In genomic region chr1:135768400-135768799, GRCm38 (mm10) we compare ENCODE assay signal across 17 mouse cellular contexts. TPM values are rescaled to one million over a fixed set of nuclear protein-coding genes. Genes with fewer than 3 reads are reported as not detected.
A peak's percentile ranks its signal among the peaks of the same experiment; 100 is the strongest.
DNase-seq lines count a peak whose midpoint lies in the region; ATAC-seq and TF ChIP-seq lines count a peak whose summit lies in the region.
"Had no signal": no experiment of that assay in that cellular context is flagged by ENCODE, and none has a peak within 500 bp of the region (broad histone marks: within the 10 kb centered on the region; RNA-seq: fewer than 3 reads in every experiment).

No protein-coding gene starts in this region.

- no peak overlapping the region for H3K27ac ChIP-seq in heart, postnatal 0 days (ENCODE audit: low read depth)
- no peak overlapping the region for H3K27ac ChIP-seq in embryonic facial prominence, embryonic 14.5 days (replicated peaks; ENCODE audit: low read depth, low read length)
- H3K27ac ChIP-seq in stomach, postnatal 0 days (replicated peaks): no peak overlapping the region
- H3K27ac ChIP-seq: hindbrain, embryonic 14.5 days; midbrain, embryonic 15.5 days had no signal

- no peak for DNase-seq in heart, postnatal 0 days (ENCODE audit: low spot score)
- no peak for DNase-seq in heart, adult 8-10 months (ENCODE audit: low spot score)
- no peak for DNase-seq in embryonic facial prominence, embryonic 14.5 days (ENCODE audit: low spot score)
- DNase-seq in stomach, postnatal 0 days (ENCODE audit: low spot score): no peak
- DNase-seq: adrenal gland, postnatal 36 days; cerebellum, adult 11 months; gastrocnemius, postnatal 10 days; kidney, postnatal 25 days; layer of hippocampus, postnatal 36 days; thymus, adult 2 months had no signal

- peak overlapping the region; percentile 72 for H3K4me3 ChIP-seq in heart, postnatal 0 days (ENCODE audit: low read depth, low read length)
- peak overlapping the region; percentile 97 for H3K4me3 ChIP-seq in megakaryocyte, embryonic 14.5 days (replicated peaks)
- H3K4me3 ChIP-seq in embryonic facial prominence, embryonic 14.5 days (ENCODE audit: low read depth, low read length): no peak overlapping the region
- H3K4me3 ChIP-seq in stomach, postnatal 0 days (ENCODE audit: low read depth, low read length): peak overlapping the region; percentile 72
- H3K4me3 ChIP-seq: midbrain, embryonic 15.5 days had no signal

- peak overlapping the region; percentile 85 for H3K4me2 ChIP-seq in heart, postnatal 0 days (ENCODE audit: low read depth, low read length)
- peak overlapping the region; percentile 73 for H3K4me2 ChIP-seq in embryonic facial prominence, embryonic 14.5 days (ENCODE audit: low read depth, low read length)
- H3K4me2 ChIP-seq in stomach, postnatal 0 days (replicated peaks; ENCODE audit: low read depth): peak overlapping the region; percentile 78

- no peak for TF ChIP-seq CTCF in heart, postnatal 0 days (IDR thresholded peaks at IDR 0.05; ENCODE audit: low read depth)
- no peak for TF ChIP-seq CTCF in stomach, postnatal 0 days (IDR thresholded peaks at IDR 0.05; ENCODE audit: low read depth)

- no peaks in the 10 kb centered on the region for H3K9me3 ChIP-seq in heart, postnatal 0 days (replicated peaks; ENCODE audit: control insufficient read depth, low read length)
- H3K9me3 ChIP-seq in megakaryocyte, embryonic 14.5 days: no peaks in the 10 kb centered on the region
- H3K9me3 ChIP-seq in embryonic facial prominence, embryonic 14.5 days (ENCODE audit: control insufficient read depth, low read length): no peaks in the 10 kb centered on the region
- H3K9me3 ChIP-seq in stomach, postnatal 0 days (ENCODE audit: control insufficient read depth, low read length): no peaks in the 10 kb centered on the region
- H3K9me3 ChIP-seq: midbrain, embryonic 15.5 days had no signal

- ATAC-seq in heart, postnatal 0 days (ENCODE audit: insufficient read depth, low read depth): no peak
- no peak for ATAC-seq in megakaryocyte, adult 5-6 weeks (ENCODE audit: poor library complexity, severe bottlenecking)
- ATAC-seq in embryonic facial prominence, embryonic 14.5 days (ENCODE audit: low read depth): no peak
- no peak for ATAC-seq in stomach, postnatal 0 days (ENCODE audit: low FRiP score, low TSS enrichment)
- ATAC-seq in cerebellum, adult (ENCODE audit: insufficient number of reproducible peaks, low FRiP score, low TSS enrichment): no peak
- ATAC-seq: forebrain, embryonic 14.5 days; midbrain, embryonic 15.5 days had no signal

- peaks cover 57% of the 10 kb centered on the region for H3K4me1 ChIP-seq in heart, postnatal 0 days (ENCODE audit: control insufficient read depth, insufficient read depth)
- peaks cover 91% of the 10 kb centered on the region for H3K4me1 ChIP-seq in megakaryocyte, embryonic 14.5 days
- peaks cover 42% of the 10 kb centered on the region for H3K4me1 ChIP-seq in embryonic facial prominence, embryonic 14.5 days (ENCODE audit: control insufficient read depth, insufficient read depth, low read length)
- H3K4me1 ChIP-seq in stomach, postnatal 0 days (replicated peaks; ENCODE audit: control insufficient read depth, insufficient read depth): peaks cover 7% of the 10 kb centered on the region

- no peak overlapping the region for H3K9ac ChIP-seq in heart, postnatal 0 days (replicated peaks; ENCODE audit: low read depth, low read length)
- no peak overlapping the region for H3K9ac ChIP-seq in embryonic facial prominence, embryonic 14.5 days (ENCODE audit: low read depth, low read length)
- H3K9ac ChIP-seq in stomach, postnatal 0 days (ENCODE audit: low read length): peak overlapping the region; percentile 18; the same call in 1 of the 2 replicates
- H3K9ac ChIP-seq: hindbrain, embryonic 14.5 days; midbrain, embryonic 15.5 days had no signal

- H3K36me3 ChIP-seq in heart, postnatal 0 days (replicated peaks; ENCODE audit: control insufficient read depth, insufficient read depth, low read length): peaks cover 17% of the 10 kb centered on the region
- peaks cover 45% of the 10 kb centered on the region for H3K36me3 ChIP-seq in megakaryocyte, embryonic 14.5 days (replicated peaks; ENCODE audit: low read length)
- peaks cover 18% of the 10 kb centered on the region for H3K36me3 ChIP-seq in embryonic facial prominence, embryonic 14.5 days (ENCODE audit: control insufficient read depth, insufficient read depth, low read length)
- peaks cover 6% of the 10 kb centered on the region; the same call in 1 of the 2 replicates for H3K36me3 ChIP-seq in stomach, postnatal 0 days (ENCODE audit: control insufficient read depth, insufficient read depth, low read length)
- H3K36me3 ChIP-seq: midbrain, embryonic 15.5 days had no signal

- WGBS in heart, postnatal 0 days: 49% methylated on average over 2 of the region's 2 CpGs
- WGBS in embryonic facial prominence, embryonic 14.5 days: 88% methylated on average over 2 of the region's 2 CpGs
- WGBS in stomach, postnatal 0 days: 78% methylated on average over 2 of the region's 2 CpGs

- H3K27me3 ChIP-seq in heart, postnatal 0 days (ENCODE audit: control insufficient read depth, insufficient read depth, low read length): no peaks in the 10 kb centered on the region
- peaks cover 18% of the 10 kb centered on the region for H3K27me3 ChIP-seq in megakaryocyte, embryonic 14.5 days (replicated peaks)
- no peaks in the 10 kb centered on the region for H3K27me3 ChIP-seq in embryonic facial prominence, embryonic 14.5 days (replicated peaks; ENCODE audit: control insufficient read depth, insufficient read depth, low read length)
- H3K27me3 ChIP-seq in stomach, postnatal 0 days (ENCODE audit: control insufficient read depth, insufficient read depth, low read length): no peaks in the 10 kb centered on the region

- TF ChIP-seq EP300 in heart, postnatal 0 days (IDR thresholded peaks at IDR 0.05; ENCODE audit: low read depth): no peak
- no peak for TF ChIP-seq EP300 in stomach, postnatal 0 days (optimal IDR thresholded peaks at IDR 0.05)

RNA-seq across cellular contexts. Expression of gene Phlda3, which starts 2.5 kb away (rescaled TPM):
- total RNA-seq in heart, postnatal 0 days (2014; rRNA removed; ENCODE audit: low replicate concordance): 87.5 and 130 TPM in 2 replicates
- 65.5 and 67.2 TPM in 2 replicates for polyA plus RNA-seq in heart, postnatal 0 days (2015; fragmentation: Nextera tagmentation; extraction: Ambion mirVana)
- 10 to 100 TPM in 1 of 4 experiments, 1 to 10 TPM in 3; 7.2 to 12.7 (median 8.4) TPM for total RNA-seq in heart, adult 8-10 months (2022)
- polyA plus RNA-seq in megakaryocyte, embryonic 14.5 days (2012; ENCODE audit: insufficient read depth, low replicate concordance): 104 and 232 TPM in 2 replicates
- 0.75 TPM in 1 of 2 replicates, not detected in the other for total RNA-seq in megakaryocyte, adult 5-6 weeks (2015)
- total RNA-seq in megakaryocyte, adult 5-6 weeks (2017): 0.22 and 1.2 TPM in 2 replicates
- polyA plus RNA-seq in embryonic facial prominence, embryonic 14.5 days (2014; fragmentation: Nextera tagmentation; extraction: Ambion mirVana): 80.1 and 90.4 TPM in 2 replicates
- 91.1 and 92.2 TPM in 2 replicates for polyA plus RNA-seq in stomach, postnatal 0 days (2015; fragmentation: Nextera tagmentation; extraction: Ambion mirVana)

RNA-seq across cellular contexts. Expression of gene Tnni1, which starts 10.8 kb away (rescaled TPM):
- 4,186 and 4,592 TPM in 2 replicates for total RNA-seq in heart, postnatal 0 days (2014; rRNA removed; ENCODE audit: low replicate concordance)
- polyA plus RNA-seq in heart, postnatal 0 days (2015; fragmentation: Nextera tagmentation; extraction: Ambion mirVana): 4,392 and 4,399 TPM in 2 replicates
- 1 to 10 TPM in 2 of 4 experiments, under 1 TPM in 2; 0.44 to 2.4 (median 1.1) TPM for total RNA-seq in heart, adult 8-10 months (2022)
- 0.82 TPM in 1 of 2 replicates, not detected in the other for polyA plus RNA-seq in megakaryocyte, embryonic 14.5 days (2012; ENCODE audit: insufficient read depth, low replicate concordance)
- 0.36 and 0.45 TPM in 2 replicates for total RNA-seq in megakaryocyte, adult 5-6 weeks (2015)
- total RNA-seq in megakaryocyte, adult 5-6 weeks (2017): not detected in 2 replicates
- polyA plus RNA-seq in embryonic facial prominence, embryonic 14.5 days (2014; fragmentation: Nextera tagmentation; extraction: Ambion mirVana): 637 and 738 TPM in 2 replicates
- polyA plus RNA-seq in stomach, postnatal 0 days (2015; fragmentation: Nextera tagmentation; extraction: Ambion mirVana): 4.2 and 6.8 TPM in 2 replicates
- total RNA-seq: common myeloid progenitor, adult 5-6 weeks had no signal

RNA-seq across cellular contexts. Expression of gene Csrp1, which starts 48.5 kb away (rescaled TPM):
- 529 and 840 TPM in 2 replicates for total RNA-seq in heart, postnatal 0 days (2014; rRNA removed; ENCODE audit: low replicate concordance)
- polyA plus RNA-seq in heart, postnatal 0 days (2015; fragmentation: Nextera tagmentation; extraction: Ambion mirVana): 128 and 145 TPM in 2 replicates
- total RNA-seq in heart, adult 8-10 months (2022): 10 to 100 TPM; 36.0 to 45.8 (median 40.9) TPM
- polyA plus RNA-seq in megakaryocyte, embryonic 14.5 days (2012; ENCODE audit: insufficient read depth, low replicate concordance): 55.5 and 121 TPM in 2 replicates
- 86.2 and 87.6 TPM in 2 replicates for total RNA-seq in megakaryocyte, adult 5-6 weeks (2015)
- 99.9 and 100 TPM in 2 replicates for total RNA-seq in megakaryocyte, adult 5-6 weeks (2017)
- 112 and 119 TPM in 2 replicates for polyA plus RNA-seq in embryonic facial prominence, embryonic 14.5 days (2014; fragmentation: Nextera tagmentation; extraction: Ambion mirVana)
- 418 and 496 TPM in 2 replicates for polyA plus RNA-seq in stomach, postnatal 0 days (2015; fragmentation: Nextera tagmentation; extraction: Ambion mirVana)

RNA-seq across cellular contexts. Expression of gene Lad1, which starts 50.0 kb away (rescaled TPM):
- 4.4 and 32.9 TPM in 2 replicates for total RNA-seq in heart, postnatal 0 days (2014; rRNA removed; ENCODE audit: low replicate concordance)
- 9.1 and 11.1 TPM in 2 replicates for polyA plus RNA-seq in heart, postnatal 0 days (2015; fragmentation: Nextera tagmentation; extraction: Ambion mirVana)
- 1 to 10 TPM; 5.0 to 8.6 (median 5.5) TPM for total RNA-seq in heart, adult 8-10 months (2022)
- polyA plus RNA-seq in megakaryocyte, embryonic 14.5 days (2012; ENCODE audit: insufficient read depth, low replicate concordance): 0.07 TPM in 1 of 2 replicates, not detected in the other
- total RNA-seq in megakaryocyte, adult 5-6 weeks (2015): not detected in 2 replicates
- not detected in 2 replicates for total RNA-seq in megakaryocyte, adult 5-6 weeks (2017)
- polyA plus RNA-seq in embryonic facial prominence, embryonic 14.5 days (2014; fragmentation: Nextera tagmentation; extraction: Ambion mirVana): 16.6 and 21.7 TPM in 2 replicates
- polyA plus RNA-seq in stomach, postnatal 0 days (2015; fragmentation: Nextera tagmentation; extraction: Ambion mirVana): 128 and 140 TPM in 2 replicates
- total RNA-seq: adrenal gland, postnatal 36 days; common myeloid progenitor, adult 5-6 weeks had no signal

Comparison
In these comparisons a context has a peak if more than half of its experiments do, and no peak if none do; other contexts are left out.
1. RNA of gene Tnni1, which starts 10.8 kb away (polyA plus RNA-seq): 4,392 to 4,399 TPM in heart, postnatal 0 days and 637 to 738 TPM in embryonic facial prominence, embryonic 14.5 days; 4.2 to 6.8 TPM in stomach, postnatal 0 days and 0.82 TPM in megakaryocyte, embryonic 14.5 days; every median in the first group is over 10 times any median in the second.
2. Peak in every context shown above with its lines, with median percentiles within 50 percentile points of each other: H3K4me2 ChIP-seq.